Mouse (Mus musculus) right cerebral cortex, postnatal 14 days (tissue): ENCODE data around the gene Tnr.

ENCODE experiments used
- DNase-seq: peaks from one replicate; pipeline ENCODE4 v3.0.0; 2022

Tnr gene

GRCm38 (mm10) chr1:159980355-159980754 is 456.8 kb downstream of the Tnr start:
- DNase-seq: no peak
